Mouse (Mus musculus) forebrain, embryonic 16.5 days (tissue): ENCODE results near the gene Eml3. TPM values are rescaled to one million over a fixed set of nuclear protein-coding genes. Genes with fewer than 3 reads are reported as not detected.

Experiments
- ATAC-seq: fragments of 200-750 bp; cut with Nextera tagmentation; 2 replicates; pipeline ENCODE4 v1.8.0; 2017; ENCODE audit warnings: mild to moderate bottlenecking, moderate library complexity
- H3K27ac ChIP-seq: fragments of 300-500 bp; sonication (generic); 2 replicates; pipeline ENCODE4 v1.5.1; 2014; ENCODE audit warnings: low read length, control low read depth
- H3K27me3 ChIP-seq: fragments of 300-500 bp; sonication (generic); replicated peaks from 2 replicates; pipeline ENCODE4 v1.6.1; 2014; ENCODE audit warnings: low read length; ENCODE audit not compliant: control insufficient read depth, insufficient read depth
- H3K36me3 ChIP-seq: fragments of 300-500 bp; sonication (generic); 2 replicates; pipeline ENCODE4 v1.6.1; 2014; ENCODE audit not compliant: control insufficient read depth, insufficient read depth
- H3K4me1 ChIP-seq: fragments of 300-500 bp; sonication (generic); replicated peaks from 2 replicates; pipeline ENCODE4 v1.6.1; 2014; ENCODE audit warnings: low read length; ENCODE audit not compliant: control insufficient read depth, insufficient read depth
- H3K4me2 ChIP-seq: fragments of 300-500 bp; sonication (generic); 2 replicates; pipeline ENCODE4 v1.6.1; 2014; ENCODE audit warnings: mild to moderate bottlenecking, low read length, control low read depth
- H3K4me3 ChIP-seq: fragments of 300-500 bp; sonication (generic); replicated peaks from 2 replicates; pipeline ENCODE4 v1.5.1; 2014; ENCODE audit warnings: mild to moderate bottlenecking, low read length, control low read depth
- H3K9ac ChIP-seq: fragments of 300-500 bp; sonication (generic); replicated peaks from 2 replicates; pipeline ENCODE4 v1.6.1; 2014; ENCODE audit warnings: low read depth, low read length, control low read depth
- H3K9me3 ChIP-seq: fragments of 300-500 bp; sonication (generic); 2 replicates; pipeline ENCODE4 v1.6.1; 2016; ENCODE audit warnings: low read length; ENCODE audit not compliant: control insufficient read depth
- WGBS: fragments of 180-500 bp; shearing (Covaris S2); extraction: QIAGEN DNeasy Blood & Tissue Kit; methylation state at CpG from one replicate; pipeline ENCODE4 v1.1.7; 2014; 5-methylcytosine and 5-hydroxymethylcytosine counted together
- polyA plus RNA-seq: library from polyadenylated mRNA; unstranded; fragments of >200 nt; fragmentation: Nextera tagmentation; extraction: Ambion mirVana; gene quantifications from 2 replicates; pipeline ENCODE4 v1.2.1, GENCODE M21; 2015

The Eml3 gene
- polyA plus RNA-seq, 1 experiment from 2014 or later = 9.7 TPM

GRCm38 (mm10) chr19:8927891-8928525, 1.3 kb upstream of the Eml3 start:
- no peak overlapping the region for H3K4me2 ChIP-seq
- WGBS = 86% methylated on average over 12 of the region's 12 CpGs
- peaks cover 2% of the 10 kb centered on the region for H3K36me3 ChIP-seq
- H3K9me3 ChIP-seq = no peaks in the 10 kb centered on the region
- H3K27ac ChIP-seq = no peak overlapping the region
- H3K4me1 ChIP-seq = peaks cover 13% of the 10 kb centered on the region
- no peak overlapping the region for H3K9ac ChIP-seq
- no peaks in the 10 kb centered on the region for H3K27me3 ChIP-seq
- no peak for ATAC-seq
- H3K4me3 ChIP-seq = no peak overlapping the region

GRCm38 (mm10) chr19:8928689-8929223, 596 bp upstream of the Eml3 start:
- peaks cover 2% of the 10 kb centered on the region for H3K36me3 ChIP-seq
- 14% methylated on average over 16 of the region's 16 CpGs for WGBS
- no peaks in the 10 kb centered on the region for H3K9me3 ChIP-seq
- peak overlapping the region; percentile 16; the same call in 1 of the 2 replicates for H3K9ac ChIP-seq
- H3K27ac ChIP-seq = no peak overlapping the region
- ATAC-seq = peak; percentile 34
- peak overlapping the region; percentile 42 for H3K4me3 ChIP-seq
- H3K4me2 ChIP-seq = peak overlapping the region; percentile 57
- H3K27me3 ChIP-seq = no peaks in the 10 kb centered on the region
- peaks cover 13% of the 10 kb centered on the region for H3K4me1 ChIP-seq

DNA sequence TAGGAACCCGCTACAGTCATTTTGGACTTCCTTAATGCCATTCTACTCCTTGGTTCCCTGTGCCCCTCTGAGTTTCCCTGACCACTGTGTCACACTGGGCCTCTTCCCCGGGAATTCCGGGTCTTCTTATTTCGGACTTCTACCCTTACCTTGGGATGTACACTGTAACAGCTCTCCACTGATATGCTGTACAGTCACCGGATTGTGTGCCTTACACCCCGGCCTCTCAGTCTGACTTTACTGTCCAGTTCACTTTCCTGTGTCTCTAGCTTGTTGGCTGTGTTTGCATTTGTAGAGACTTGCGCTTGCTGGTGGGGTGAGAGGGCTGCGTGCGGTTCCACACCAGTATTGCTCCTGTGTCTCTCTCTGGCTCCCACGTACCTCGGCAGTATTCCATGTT, 765 bp downstream of the Eml3 start:
- 14% methylated on average over 11 of the region's 11 CpGs for WGBS
- H3K27ac ChIP-seq = no peak overlapping the region
- ATAC-seq = no peak
- peak overlapping the region; percentile 42 for H3K4me3 ChIP-seq
- H3K4me1 ChIP-seq = peaks cover 13% of the 10 kb centered on the region
- H3K4me2 ChIP-seq = peak overlapping the region; percentile 57
- H3K9me3 ChIP-seq = no peaks in the 10 kb centered on the region
- H3K9ac ChIP-seq = peak overlapping the region; percentile 56
- H3K36me3 ChIP-seq = peaks cover 2% of the 10 kb centered on the region
- no peaks in the 10 kb centered on the region for H3K27me3 ChIP-seq

- Histone ChIP-seq H3K9ac (no peak overlapping the region), H3K36me3 (peaks cover 2% of the 10 kb centered on the region), H3K27ac (no peak overlapping the region), H3K4me1 (peaks cover 13% of the 10 kb centered on the region), H3K9me3 (no peaks in the 10 kb centered on the region), H3K4me2 (no peak overlapping the region; the same call in 1 of the 2 replicates), H3K4me3 (no peak overlapping the region), H3K27me3 (no peaks in the 10 kb centered on the region)
- ATAC-seq = no peak
- 84% methylated on average over 7 of the region's 7 CpGs for WGBS
Measured at GRCm38 (mm10) chr19:8930771-8931170, 1.4 kb downstream of the Eml3 start.

DNA sequence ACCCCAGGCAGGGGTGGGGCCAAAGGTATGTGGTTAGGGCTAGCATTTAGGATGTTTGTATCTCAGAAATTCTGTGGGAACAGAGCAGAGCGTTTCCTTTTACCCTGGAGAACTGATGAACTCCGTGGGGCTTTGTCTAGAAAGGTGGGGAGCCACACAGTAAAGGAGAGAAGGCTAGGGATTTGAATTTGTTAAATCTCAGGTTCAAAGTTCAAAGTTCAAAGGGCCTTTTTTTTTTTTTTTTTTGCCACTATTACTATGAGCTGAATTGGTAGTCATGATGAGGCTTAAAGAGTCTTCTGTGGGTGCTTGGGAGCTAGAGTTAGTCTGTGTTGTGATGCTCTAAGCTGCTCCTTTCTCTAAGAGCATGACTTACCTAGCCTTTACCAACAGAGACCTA, 7.4 kb downstream of the Eml3 start:
- no peak overlapping the region for H3K4me3 ChIP-seq
- no peaks in the 10 kb centered on the region for H3K27me3 ChIP-seq
- H3K27ac ChIP-seq = no peak overlapping the region
- no peak for ATAC-seq
- peaks cover 7% of the 10 kb centered on the region for H3K4me1 ChIP-seq
- no peaks in the 10 kb centered on the region for H3K9me3 ChIP-seq
- WGBS = 86% methylated on average over 2 of the region's 2 CpGs
- H3K4me2 ChIP-seq = no peak overlapping the region
- H3K36me3 ChIP-seq = peaks cover 2% of the 10 kb centered on the region; the same call in 1 of the 2 replicates
- no peak overlapping the region for H3K9ac ChIP-seq

- H3K4me1 ChIP-seq = peaks cover 30% of the 10 kb centered on the region
- no peak overlapping the region; the same call in 1 of the 2 replicates for H3K27ac ChIP-seq
- no peak overlapping the region; the same call in 1 of the 2 replicates for H3K9ac ChIP-seq
- no peaks in the 10 kb centered on the region for H3K9me3 ChIP-seq
- H3K27me3 ChIP-seq = no peaks in the 10 kb centered on the region
- no peak for ATAC-seq
- no peak overlapping the region for H3K4me3 ChIP-seq
- H3K36me3 ChIP-seq = peaks cover 2% of the 10 kb centered on the region; the same call in 1 of the 2 replicates
- 81% methylated on average over 15 of the region's 15 CpGs for WGBS
- H3K4me2 ChIP-seq = no peak overlapping the region
Measured at GRCm38 (mm10) chr19:8940526-8941133, 11.3 kb downstream of the Eml3 start.

DNA sequence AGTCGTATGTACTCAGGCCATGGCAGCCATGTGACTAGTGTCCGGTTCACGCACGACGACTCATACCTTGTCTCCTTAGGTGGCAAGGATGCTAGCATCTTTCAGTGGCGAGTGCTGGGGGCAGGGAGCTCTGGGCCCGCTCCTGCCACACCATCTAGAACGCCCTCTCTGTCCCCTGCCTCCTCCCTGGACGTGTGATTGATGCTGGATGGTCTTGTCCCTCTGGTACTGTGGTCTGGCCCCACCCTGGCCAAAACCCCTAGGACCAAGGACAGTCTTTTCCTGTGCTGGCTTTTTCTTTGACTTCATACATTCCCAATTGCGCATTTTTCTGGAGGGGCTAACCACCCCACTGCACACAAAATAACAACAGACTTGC, 11.8 kb downstream of the Eml3 start:
- ATAC-seq = peak; percentile 10; the same call in 1 of the 2 replicates
- WGBS = 19% methylated on average over 10 of the region's 10 CpGs
- H3K4me1 ChIP-seq = peaks cover 30% of the 10 kb centered on the region

DNA sequence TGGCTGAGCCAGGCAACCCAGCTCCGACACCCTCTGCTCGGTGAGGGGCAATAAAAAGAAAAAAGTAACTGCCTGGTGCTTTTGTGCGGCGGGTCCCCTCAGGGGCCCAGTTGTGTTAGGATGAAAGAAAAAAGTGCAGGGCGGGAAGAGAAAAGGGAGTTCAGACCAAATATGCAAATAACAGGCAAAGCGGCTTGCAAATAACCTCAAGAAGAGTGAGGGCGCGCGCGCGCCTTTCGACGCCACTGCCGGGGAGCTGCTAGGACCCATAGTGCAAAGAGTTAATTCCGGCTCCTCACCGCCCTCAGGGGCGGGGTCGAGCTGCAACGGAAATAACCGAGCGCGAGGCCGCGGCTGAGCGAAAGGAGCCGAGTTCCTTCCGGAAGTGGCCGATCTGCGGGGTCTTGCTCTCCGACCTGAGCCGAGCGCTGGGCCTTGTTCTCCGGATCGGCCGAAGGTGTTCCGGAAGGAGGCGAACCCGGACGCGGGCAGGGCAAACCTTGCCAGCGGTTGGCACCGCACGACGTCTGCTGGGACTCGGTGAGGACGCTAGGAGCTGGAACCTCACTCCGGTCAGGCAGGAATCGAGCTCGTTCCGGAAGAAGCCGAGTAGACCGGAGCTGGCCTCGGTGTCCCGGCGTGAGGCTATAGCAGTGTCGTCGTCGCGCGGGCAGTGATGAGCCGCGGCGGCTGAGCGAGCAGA, 12.3 kb downstream of the Eml3 start, which contains the start of gene Mta2:
Gene Mta2 (plus strand): TSS at position 361 of the 703 bp plus-strand sequence.
- H3K4me1 ChIP-seq = peaks cover 30% of the 10 kb centered on the region
- no peaks in the 10 kb centered on the region for H3K27me3 ChIP-seq
- peaks cover 5% of the 10 kb centered on the region for H3K36me3 ChIP-seq
- H3K4me2 ChIP-seq = peak within 1 kb of the TSS; percentile 80
- H3K27ac ChIP-seq = peak within 1 kb of the TSS; percentile 96
- H3K4me3 ChIP-seq = peak within 1 kb of the TSS; percentile 99
- WGBS = under 1% methylated on average over 64 of the region's 64 CpGs
- no peaks in the 10 kb centered on the region for H3K9me3 ChIP-seq
- ATAC-seq = peak; percentile 96
- H3K9ac ChIP-seq = peak within 1 kb of the TSS; percentile 99

More for the DNA sequence above, 11.8 kb downstream of the Eml3 start:
- Histone ChIP-seq H3K4me3 (peak overlapping the region; percentile 99), H3K9ac (peak overlapping the region; percentile 99), H3K4me2 (peak overlapping the region; percentile 80), H3K27me3 (no peaks in the 10 kb centered on the region), H3K36me3 (peaks cover 3% of the 10 kb centered on the region; the same call in 1 of the 2 replicates), H3K9me3 (no peaks in the 10 kb centered on the region), H3K27ac (peak overlapping the region; percentile 96)
